Mouse (Mus musculus): ENCODE measurements around the gene Nxf1.

The Nxf1 gene

GRCm38 (mm10) chr19:8773409-8773808, 16.5 kb downstream of the Nxf1 start:
- POLR2A ChIA-PET = interaction anchor here (0.6 to 27.6 kb wide), 70 partner anchors 8 to 1832 kb away, joined by 3 to 801 read pairs (median 9); partner anchors contain the start of genes Nxf1 (in 4 of the 4), Taf6l (in 4 of the 4), Slc3a2 (in 3 of the 4) and Ttc9c (in 3 of the 4)
- CTCF ChIA-PET = interaction anchor here in 3 of 4 experiments (0.6 to 1.2 kb wide), 4 partner anchors 17 to 1613 kb away, joined by 3 read pairs; partner anchors contain the start of gene Nxf1 (in 1 of the 3)

- POLR2A ChIA-PET = interaction anchor here (0.5 to 27.6 kb wide), 110 partner anchors 9 to 1832 kb away, joined by 3 to 801 read pairs (median 6); partner anchors contain the start of genes Nxf1 (in 4 of the 4), Taf6l (in 4 of the 4), B3gat3 (in 3 of the 4) and Slc3a2 (in 3 of the 4)
- CTCF ChIA-PET = interaction anchor here in 3 of 4 experiments (0.6 to 2.5 kb wide), 8 partner anchors 14 to 100 kb away, joined by 3 to 9 read pairs (median 3); partner anchors contain the start of gene Nxf1 (in 1 of the 3)
These were observed 17.4 kb downstream of the Nxf1 start, which contains the start of gene Tmem179b for GRCm38 (mm10) chr19:8774086-8774835. Tmem179b (minus strand) TSS chr19:8774467.

- ChIA-PET CTCF (interaction anchor here in 2 of 4 experiments (0.9 to 2.5 kb wide), 6 partner anchors 10 to 99 kb away, joined by 3 to 7 read pairs (median 4); partner anchors contain the start of gene Taf6l (in 1 of the 2)), POLR2A (interaction anchor here (0.7 to 27.6 kb wide), 82 partner anchors 10 to 308 kb away, joined by 3 to 801 read pairs (median 7); partner anchors contain the start of genes Nxf1 (in 4 of the 4), Taf6l (in 4 of the 4), B3gat3 (in 3 of the 4) and Slc3a2 (in 3 of the 4))
These were observed 18.1 kb downstream of the Nxf1 start for GRCm38 (mm10) chr19:8774951-8775421.

GRCm38 (mm10) chr19:8786008-8786781, 29.3 kb downstream of the Nxf1 start, which contains the start of gene Taf6l:
Taf6l (minus strand) TSS chr19:8786417.
- CTCF ChIA-PET = interaction anchor here in 3 of 4 experiments (0.5 to 1.7 kb wide), 12 partner anchors 10 to 1368 kb away, joined by 3 to 11 read pairs (median 4); partner anchors contain the start of genes Ttc9c (in 1 of the 3) and Zbtb3 (in 1 of the 3)

GRCm38 (mm10) chr19:8788521-8788920, 31.6 kb downstream of the Nxf1 start:
- POLR2A ChIA-PET = interaction anchor here (0.6 to 27.6 kb wide), 44 partner anchors 4 to 229 kb away, joined by 3 to 801 read pairs (median 5); partner anchors contain the start of genes Tmem179b (in 3 of the 4), Zbtb3 (in 3 of the 4), Gng3 (in 2 of the 4) and Hnrnpul2 (in 2 of the 4)
- CTCF ChIA-PET = interaction anchor here in 2 of 4 experiments (0.6 to 1.2 kb wide), 2 partner anchors 15 to 70 kb away, joined by 3 read pairs; partner anchors contain the start of gene Tmem179b (in 1 of the 2)

More at GRCm38 (mm10) chr19:8786008-8786781, 29.3 kb downstream of the Nxf1 start, which contains the start of gene Taf6l:
- POLR2A ChIA-PET = interaction anchor here (0.6 to 27.6 kb wide), 129 partner anchors 6 to 1519 kb away, joined by 3 to 801 read pairs (median 5); partner anchors contain the start of genes Hnrnpul2 (in 4 of the 4), Tmem179b (in 4 of the 4), Zbtb3 (in 4 of the 4) and 1700092M07Rik (in 3 of the 4)

- CTCF ChIA-PET = interaction anchor here in 1 of 4 experiments (1.2 kb wide), 1 partner anchor 71 kb away, joined by 3 read pairs; no protein-coding TSS in a partner anchor
- POLR2A ChIA-PET = interaction anchor here (0.6 to 27.6 kb wide), 32 partner anchors 3 to 1718 kb away, joined by 3 to 801 read pairs (median 6); partner anchors contain the start of genes Tmem179b (in 3 of the 4), Gng3 (in 2 of the 4), Hnrnpul2 (in 2 of the 4) and Nxf1 (in 2 of the 4)
These were observed 32.3 kb downstream of the Nxf1 start for GRCm38 (mm10) chr19:8789171-8789570.

GRCm38 (mm10) chr19:8790171-8790570, 33.3 kb downstream of the Nxf1 start:
- CTCF ChIA-PET = interaction anchor here in 1 of 4 experiments (1.5 kb wide), 1 partner anchor 12 kb away, joined by 3 read pairs; the partner anchor contains the start of gene Zbtb3
- POLR2A ChIA-PET = interaction anchor here in 3 of 4 experiments (0.7 to 27.6 kb wide), 16 partner anchors 2 to 68 kb away, joined by 3 to 801 read pairs (median 6); partner anchors contain the start of genes Nxf1 (in 2 of the 3), Slc3a2 (in 2 of the 3), Tmem179b (in 2 of the 3) and Tmem223 (in 2 of the 3)

GRCm38 (mm10) chr19:8798264-8798946, 41.5 kb downstream of the Nxf1 start, which contains the start of gene Polr2g:
Polr2g (minus strand) TSS chr19:8798577.
- ChIA-PET POLR2A (interaction anchor here (0.5 to 27.3 kb wide), 67 partner anchors 8 to 1404 kb away, joined by 3 to 801 read pairs (median 5); partner anchors contain the start of genes Taf6l (in 4 of the 4), 1810009A15Rik (in 3 of the 4), Gm49416 (in 3 of the 4) and Hnrnpul2 (in 3 of the 4)), CTCF (interaction anchor here in 1 of 4 experiments (1.3 kb wide), 1 partner anchor 12 kb away, joined by 4 read pairs; the partner anchor contains the start of gene Taf6l)

GRCm38 (mm10) chr19:8798947-8799315, 42.1 kb downstream of the Nxf1 start:
- ChIA-PET POLR2A (interaction anchor here (0.6 to 27.3 kb wide), 55 partner anchors 8 to 1403 kb away, joined by 3 to 801 read pairs (median 6); partner anchors contain the start of genes Taf6l (in 4 of the 4), 1810009A15Rik (in 3 of the 4), Gm49416 (in 3 of the 4) and Hnrnpul2 (in 3 of the 4)), CTCF (interaction anchor here in 2 of 4 experiments (0.6 to 1.3 kb wide), 3 partner anchors 12 to 58 kb away, joined by 3 to 4 read pairs (median 3); partner anchors contain the start of genes Stx5a (in 1 of the 2) and Taf6l (in 1 of the 2))

- ChIA-PET POLR2A (interaction anchor here (0.5 to 27.3 kb wide), 113 partner anchors 4 to 1460 kb away, joined by 3 to 801 read pairs (median 5); partner anchors contain the start of genes 1810009A15Rik (in 4 of the 4), Gm49416 (in 4 of the 4), Slc3a2 (in 4 of the 4) and Nxf1 (in 3 of the 4)), CTCF (interaction anchor here in 2 of 4 experiments (0.6 to 1.6 kb wide), 8 partner anchors 12 to 1063 kb away, joined by 3 to 10 read pairs (median 4); partner anchors contain the start of genes Hnrnpul2 (in 1 of the 2), Taf6l (in 1 of the 2) and Ttc9c (in 1 of the 2))
These were observed 45.4 kb downstream of the Nxf1 start, which contains the start of gene Zbtb3 for GRCm38 (mm10) chr19:8802130-8802821. Zbtb3 (plus strand) TSS chr19:8802555.

GRCm38 (mm10) chr19:8803204-8803780, 46.4 kb downstream of the Nxf1 start:
- ChIA-PET CTCF (interaction anchor here in 1 of 4 experiments (1.0 to 1.6 kb wide), 2 partner anchors 16 to 85 kb away, joined by 4 to 10 read pairs; partner anchors contain the start of genes Hnrnpul2 and Ttc9c), POLR2A (interaction anchor here (0.6 to 27.3 kb wide), 60 partner anchors 5 to 1328 kb away, joined by 3 to 801 read pairs (median 7); partner anchors contain the start of genes Gng3 (in 3 of the 4), Nxf1 (in 3 of the 4), Slc3a2 (in 3 of the 4) and Taf6l (in 3 of the 4))

- POLR2A ChIA-PET = interaction anchor here in 3 of 4 experiments (0.6 to 27.3 kb wide), 29 partner anchors 6 to 1328 kb away, joined by 3 to 801 read pairs (median 7); partner anchors contain the start of genes Taf6l (in 3 of the 3), Gng3 (in 2 of the 3), Hnrnpul2 (in 2 of the 3) and Slc3a2 (in 2 of the 3)
- CTCF ChIA-PET = interaction anchor here in 1 of 4 experiments (1.0 kb wide), 1 partner anchor 86 kb away, joined by 3 read pairs; no protein-coding TSS in a partner anchor
These were observed 47.2 kb downstream of the Nxf1 start for GRCm38 (mm10) chr19:8803879-8804660.

- ChIA-PET CTCF (interaction anchor here in 1 of 4 experiments (0.8 kb wide), 1 partner anchor 32 kb away, joined by 3 read pairs; no protein-coding TSS in a partner anchor), POLR2A (interaction anchor here in 3 of 4 experiments (0.7 to 21.0 kb wide), 53 partner anchors 8 to 186 kb away, joined by 3 to 271 read pairs (median 4); partner anchors contain the start of genes Slc3a2 (in 3 of the 3), Ttc9c (in 3 of the 3), 1810009A15Rik (in 2 of the 3) and Eef1g (in 2 of the 3))
These were observed 49.9 kb downstream of the Nxf1 start for GRCm38 (mm10) chr19:8806810-8807209.

Measured in embryonic stem cell, embryonic (primary cell).